Mouse (Mus musculus): Measurements from ENCODE around the gene Slc30a4. TPM values are rescaled to one million over a fixed set of nuclear protein-coding genes. Genes with fewer than 3 reads are reported as not detected.

Slc30a4 gene
- total RNA-seq, 2 experiments from 2014 or later = 28.4 to 29.4 TPM

- DNase-seq = no peak
Observed at GRCm38 (mm10) chr2:122675126-122675525, 27.3 kb downstream of the Slc30a4 start.

- no peak for DNase-seq
Observed at GRCm38 (mm10) chr2:122672841-122673240, 29.6 kb downstream of the Slc30a4 start.

- no peak for DNase-seq
Observed at GRCm38 (mm10) chr2:122671714-122672113, 30.7 kb downstream of the Slc30a4 start.

GRCm38 (mm10) chr2:122667856-122668255, 34.6 kb downstream of the Slc30a4 start:
- peak in 1 of 2 experiments; percentile 24 for DNase-seq

GRCm38 (mm10) chr2:122665973-122666875, 36.2 kb downstream of the Slc30a4 start:
- DNase-seq = no peak

GRCm38 (mm10) chr2:122665253-122665972, 37.0 kb downstream of the Slc30a4 start:
- DNase-seq = no peak

- DNase-seq = no peak
Observed at GRCm38 (mm10) chr2:122659825-122660224, 42.6 kb downstream of the Slc30a4 start.

GRCm38 (mm10) chr2:122657707-122658524, 44.5 kb downstream of the Slc30a4 start:
- DNase-seq = no peak

GRCm38 (mm10) chr2:122656767-122657166, 45.7 kb downstream of the Slc30a4 start:
- no peak for DNase-seq

- DNase-seq = no peak
Observed at GRCm38 (mm10) chr2:122656052-122656451, 46.4 kb downstream of the Slc30a4 start.

- DNase-seq = no peak
Observed at GRCm38 (mm10) chr2:122652096-122653084, 50.1 kb downstream of the Slc30a4 start.

- no peak for DNase-seq
Observed at GRCm38 (mm10) chr2:122638673-122639072, 63.8 kb downstream of the Slc30a4 start.

- no peak for DNase-seq
Observed at GRCm38 (mm10) chr2:122638029-122638428, 64.4 kb downstream of the Slc30a4 start.

- DNase-seq = peak; percentile 37 to 50
Observed at GRCm38 (mm10) chr2:122637526-122637997, 64.9 kb downstream of the Slc30a4 start.

GRCm38 (mm10) chr2:122636686-122637085, 65.8 kb downstream of the Slc30a4 start, which contains the start of gene AA467197:
AA467197 (plus strand) TSS chr2:122636986.
- no peak for DNase-seq

Small RNA genes lying within 50 kb of the gene (microRNA-seq; reads per million reads assigned to microRNA genes)
- gene Mir147 = 1.9 to 3.6 reads per million in 2 experiments

Other genes starting within 250 kb of the Slc30a4 start
- gene Gm14085, start 217.7 kb downstream of the Slc30a4 start, total RNA-seq (2021) = not detected
- gene Gatm, start 91.4 kb downstream of the Slc30a4 start, total RNA-seq (2021) = 10 to 100 TPM; 58.7 to 60.1 TPM
- 1 to 10 TPM in 1 of 2 experiments, not detected in 1; 1.5 TPM for gene AA467197, start 65.7 kb downstream of the Slc30a4 start, total RNA-seq (2021)
- 10 to 100 TPM; 19.9 to 28.0 TPM for gene Bloc1s6, start 35.8 kb upstream of the Slc30a4 start, total RNA-seq (2021)
- gene Sqor, start 62.6 kb upstream of the Slc30a4 start, total RNA-seq (2021) = 1 to 10 TPM; 5.3 to 5.9 TPM

All from layer of hippocampus, postnatal 36 days (tissue).